Mouse (Mus musculus) erythroblast, adult 5-6 weeks (primary cell): ENCODE data around the gene Aqp8. TPM values are rescaled to one million over a fixed set of nuclear protein-coding genes. Genes with fewer than 3 reads are reported as not detected.

Experiments
- ATAC-seq: replicated peaks from 2 replicates; pipeline ENCODE4 v1.8.0; 2016; ENCODE audit warnings: moderate number of reproducible peaks, mild to moderate bottlenecking, moderate TSS enrichment, inconsistent platforms; ENCODE audit not compliant: poor library complexity, low FRiP score, severe bottlenecking
- total RNA-seq, 2 experiments: library from RNA; stranded (forward) in 1 of 2; stranded (reverse) in 1 of 2; fragments of 150-400 nt in 1 of 2; fragments of 200-764, 138-1000 nt in 1 of 2; gene quantifications; 2 replicates each; pipeline versions ENCODE4 v1.2.3 to v1.2.4; 2015 to 2017; ENCODE audit warnings: low replicate concordance in 2 of 2

Aqp8 gene
- total RNA-seq (2015; ENCODE audit: low replicate concordance): not detected in 2 replicates
- total RNA-seq (2017; ENCODE audit: low replicate concordance): not detected in 2 replicates

DNA sequence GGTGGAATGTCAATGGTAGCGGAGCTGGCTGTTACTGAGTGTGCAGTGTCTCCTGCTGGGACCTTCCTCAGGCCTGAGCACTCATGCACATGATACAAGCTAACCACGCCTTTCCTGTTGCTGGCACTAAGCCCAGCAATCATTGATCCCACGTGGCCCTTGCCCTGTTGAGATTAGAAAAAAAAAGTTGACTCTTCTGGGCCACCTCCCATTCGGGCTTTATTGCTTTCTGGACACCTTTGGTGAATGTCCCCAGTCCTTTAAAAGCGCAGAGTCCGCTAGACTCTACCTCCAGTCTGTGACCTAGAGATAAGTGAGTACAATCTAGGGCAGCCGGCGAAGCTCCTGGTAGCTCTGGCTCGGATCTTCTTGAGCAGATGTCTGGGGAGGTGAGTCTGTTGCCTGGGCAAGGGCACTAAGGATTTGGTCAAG lies at the start of gene Aqp8:
Aqp8 (plus strand) TSS at position 222 of the 432 bp plus-strand sequence.
- ATAC-seq: peak; percentile 83

DNA sequence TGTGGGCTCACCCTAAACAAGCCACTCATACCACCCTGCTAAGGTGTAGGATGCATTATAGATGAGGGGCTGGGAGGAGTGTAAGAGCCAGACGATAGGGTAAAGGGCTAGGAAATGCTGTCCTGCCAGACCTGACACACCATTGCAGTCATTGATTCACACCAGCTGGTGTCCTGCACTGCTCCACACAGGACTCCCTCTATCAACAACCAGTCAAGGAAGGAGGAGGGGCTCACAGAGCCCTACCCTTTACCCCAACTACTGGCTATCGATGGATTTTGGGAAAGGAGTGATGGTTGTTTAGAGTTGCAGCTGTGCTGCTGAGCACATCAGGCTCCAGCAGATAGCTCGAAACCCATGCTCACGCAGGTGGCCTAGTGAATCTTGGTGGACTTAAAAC lies 45.3 kb upstream of the Aqp8 start:
- no peak for ATAC-seq

DNA sequence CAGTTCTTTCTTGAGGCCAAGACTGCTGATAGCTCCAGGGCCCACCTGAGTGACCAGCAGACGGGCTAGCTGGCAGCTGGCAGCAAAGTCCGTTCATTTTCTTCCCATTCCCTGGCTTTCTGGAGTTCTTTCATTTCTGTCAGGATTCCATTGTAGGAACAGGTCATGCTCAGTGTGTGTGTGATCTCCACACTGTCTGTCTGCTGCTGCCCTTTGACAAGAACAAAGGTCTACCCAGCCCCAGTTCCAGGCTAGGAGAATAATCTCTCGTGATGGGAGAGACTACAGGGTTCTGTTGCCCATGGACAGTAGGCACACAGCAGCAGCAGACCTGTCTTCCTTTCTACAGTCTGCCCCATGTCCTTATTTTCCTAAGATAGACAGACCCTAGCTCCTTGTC lies 44.4 kb upstream of the Aqp8 start:
- ATAC-seq: no peak

DNA sequence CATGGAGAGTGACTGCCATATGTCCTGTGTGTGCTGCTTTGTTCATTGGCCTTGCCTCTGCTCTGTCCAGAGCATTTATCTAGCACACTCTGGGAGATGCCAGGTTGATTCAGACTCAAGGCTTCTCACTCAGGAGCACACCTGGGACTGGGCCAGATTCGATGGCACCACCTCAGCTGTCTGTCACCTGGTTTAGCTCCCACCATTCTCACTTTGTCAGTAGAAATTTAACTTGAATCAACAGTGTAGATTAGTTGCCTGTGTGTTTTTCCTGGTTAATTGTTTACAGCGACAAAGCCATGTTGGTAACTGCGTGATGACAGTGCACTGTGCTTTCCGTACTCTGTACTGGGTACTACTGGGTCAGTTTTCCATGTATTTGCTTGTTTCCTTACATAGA lies 42.1 kb upstream of the Aqp8 start:
- ATAC-seq: no peak

DNA sequence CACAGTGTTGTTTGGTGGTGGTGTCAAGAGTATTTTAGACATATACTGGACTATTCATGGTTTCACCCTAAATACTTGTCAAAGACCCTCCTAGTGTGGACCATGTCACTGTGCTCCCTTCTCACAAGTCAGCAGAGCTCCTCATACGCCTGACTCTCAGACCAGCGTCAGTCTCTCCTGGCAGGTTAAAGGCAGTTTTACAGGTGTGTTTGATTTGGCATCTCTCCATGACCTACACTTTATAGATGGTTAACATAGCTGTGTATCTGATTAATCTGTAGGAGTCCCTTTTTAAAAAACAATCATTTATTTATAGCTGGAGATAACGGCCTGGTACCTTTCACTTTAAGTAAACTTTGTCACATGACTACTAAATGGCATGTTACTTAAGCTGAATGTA lies 40.1 kb upstream of the Aqp8 start:
- no peak for ATAC-seq

DNA sequence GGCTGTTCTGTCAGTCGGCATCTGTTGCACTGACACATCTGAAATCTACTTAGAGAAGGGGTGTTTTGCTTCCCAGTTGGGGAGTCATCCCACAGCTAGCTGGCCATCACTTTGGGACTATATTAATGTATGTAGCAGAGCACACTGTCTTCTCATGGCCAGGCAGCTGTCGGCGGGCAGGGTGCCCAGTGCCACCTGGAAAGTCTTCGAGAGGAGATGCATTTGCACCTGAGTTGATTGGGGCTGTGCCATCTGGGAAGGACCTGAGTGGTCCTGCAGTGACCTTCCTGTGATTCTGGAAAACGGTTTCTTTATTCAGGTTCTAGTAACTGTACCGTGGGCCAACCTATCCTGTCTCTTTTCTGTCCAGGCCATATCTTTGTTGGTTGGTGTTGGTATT lies 37.8 kb upstream of the Aqp8 start:
- ATAC-seq: no peak

DNA sequence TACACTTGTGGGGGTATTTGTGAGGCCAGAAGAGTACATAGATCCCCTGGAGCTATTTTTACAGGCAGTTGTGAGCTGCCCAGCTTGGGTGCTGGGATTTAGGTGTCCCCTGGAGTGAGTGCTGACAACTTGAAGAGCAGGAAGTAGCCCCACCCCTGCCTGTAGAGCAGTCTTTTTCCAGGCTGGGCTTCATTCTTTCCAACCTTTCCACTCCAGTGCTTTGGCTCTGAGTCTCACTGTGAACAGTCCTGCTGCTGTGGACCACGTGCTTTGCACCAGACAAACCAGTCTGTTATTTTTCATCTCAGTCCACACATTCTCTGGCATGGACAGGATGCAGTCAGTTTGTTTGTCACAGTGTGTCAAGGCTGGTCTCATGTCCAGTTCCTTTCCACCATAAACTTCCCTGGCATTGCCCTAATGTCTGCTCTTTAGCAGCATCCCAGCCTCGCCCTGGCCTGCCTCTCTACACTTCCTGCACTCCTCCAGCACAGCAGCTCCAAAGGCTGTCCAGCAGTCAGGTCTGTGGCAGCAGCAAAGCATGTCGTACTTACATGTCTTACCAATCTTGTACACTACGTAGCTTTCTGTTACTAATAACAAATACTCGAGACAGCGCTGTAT lies 36.8 kb upstream of the Aqp8 start:
- ATAC-seq: no peak

DNA sequence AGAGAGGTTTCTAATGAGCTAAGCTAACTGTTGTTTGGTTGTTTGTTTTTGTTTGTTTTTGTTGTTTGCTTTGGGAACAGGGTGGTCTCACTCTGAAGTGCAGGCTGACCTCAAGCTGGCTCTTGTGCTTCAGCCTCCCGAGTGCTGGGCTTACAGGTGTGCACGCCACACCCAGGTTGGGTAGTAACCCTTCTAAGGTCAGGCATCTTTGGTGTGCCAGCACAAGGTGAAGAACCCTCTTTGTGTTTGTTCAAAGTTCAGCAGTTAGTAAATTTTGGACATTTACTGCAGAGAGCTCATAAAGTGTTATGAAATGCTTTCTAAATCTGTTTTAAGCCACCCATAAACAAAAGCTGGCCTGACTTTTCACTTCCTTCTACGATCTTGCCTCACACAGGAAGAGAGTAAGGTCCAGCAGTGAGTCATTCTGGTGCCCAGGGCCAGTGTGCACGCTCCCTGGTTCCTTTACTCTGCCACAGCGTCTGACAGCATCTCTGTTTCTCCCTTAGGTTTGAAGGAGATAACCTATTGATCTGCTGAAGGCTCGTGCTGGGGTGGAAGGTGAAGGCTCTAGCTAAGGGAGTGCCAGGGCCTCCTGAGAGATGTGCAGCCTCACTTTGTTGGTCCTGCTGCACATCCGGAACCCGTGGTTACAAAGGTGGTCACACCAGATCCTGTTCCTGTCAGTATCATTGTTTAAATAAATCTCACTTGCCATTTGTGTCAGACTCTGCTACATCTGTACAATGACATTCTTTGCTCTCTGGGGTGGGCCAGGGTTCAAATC lies 32.3 kb upstream of the Aqp8 start:
- ATAC-seq: no peak

DNA sequence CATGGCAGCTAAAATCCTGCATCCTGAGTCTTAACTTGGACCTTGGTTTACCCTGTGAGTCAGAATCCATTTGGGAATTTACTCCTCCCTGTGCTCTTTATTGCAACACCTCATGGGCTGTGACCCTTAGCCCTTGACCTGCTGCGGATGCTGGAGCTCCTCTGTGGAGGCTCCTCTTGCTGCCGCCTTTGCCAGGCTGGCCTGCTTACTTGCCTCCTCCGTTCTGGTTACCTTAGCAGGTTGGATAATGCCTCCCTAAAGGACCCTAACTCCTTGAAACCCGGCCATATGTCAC lies 31.7 kb upstream of the Aqp8 start:
- no peak for ATAC-seq

DNA sequence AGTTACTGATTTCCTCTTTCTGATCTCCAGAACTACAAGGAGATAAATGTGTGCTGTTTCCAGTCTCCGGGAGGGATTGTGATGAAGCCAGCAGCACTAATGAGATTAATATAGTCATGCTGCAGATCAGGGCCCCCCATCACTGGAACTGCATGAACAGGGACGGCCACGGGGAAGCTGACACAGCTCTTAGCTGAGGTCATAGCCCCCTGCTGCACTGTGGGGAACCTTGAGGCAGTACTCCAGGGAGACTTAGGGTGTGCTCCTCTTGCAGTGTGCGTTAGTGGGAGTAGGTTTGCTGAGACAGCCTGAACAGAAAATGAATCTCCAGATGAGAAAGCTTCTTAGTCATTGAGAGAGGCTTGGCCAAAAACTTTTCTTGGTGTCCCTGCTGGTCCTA lies 30.9 kb upstream of the Aqp8 start:
- no peak for ATAC-seq

DNA sequence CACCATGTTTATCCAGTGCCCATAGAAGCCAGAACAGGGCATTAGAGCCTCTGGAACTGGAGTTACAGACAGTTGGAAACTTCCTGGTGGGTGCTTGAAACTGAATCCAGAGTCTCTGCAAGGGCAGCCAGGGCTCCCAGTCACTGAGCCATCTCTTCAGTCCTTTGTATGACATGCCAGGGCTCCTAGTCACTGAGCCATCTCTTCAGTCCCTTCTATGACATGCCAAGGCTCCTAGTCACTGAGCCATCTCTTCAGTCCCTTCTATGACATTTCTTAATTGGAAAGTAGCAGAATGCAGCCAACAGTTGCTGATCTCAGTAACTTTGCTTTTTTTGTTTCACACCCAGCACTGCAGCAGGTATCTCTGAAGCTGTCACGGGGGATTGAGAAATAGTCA lies 20.0 kb upstream of the Aqp8 start:
- no peak for ATAC-seq

DNA sequence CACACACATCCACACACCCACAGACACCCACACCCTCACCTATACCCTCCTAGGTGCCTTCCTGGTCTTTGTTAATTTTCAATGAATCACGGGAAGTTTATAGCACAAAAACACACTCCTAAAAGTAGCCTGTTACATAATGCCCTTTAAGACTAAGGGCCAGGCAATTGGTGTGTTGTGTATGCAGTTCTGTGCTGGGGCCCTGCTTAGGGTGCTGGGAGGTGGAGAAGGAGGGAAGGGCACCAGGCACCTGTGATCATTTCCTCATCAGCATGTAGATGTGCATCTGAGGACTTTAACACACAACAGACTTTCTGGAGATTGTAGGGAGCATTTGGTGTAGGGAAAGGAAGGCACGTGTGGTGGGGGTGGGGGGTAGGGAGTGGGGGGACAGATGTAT lies 13.3 kb upstream of the Aqp8 start:
- no peak for ATAC-seq

DNA sequence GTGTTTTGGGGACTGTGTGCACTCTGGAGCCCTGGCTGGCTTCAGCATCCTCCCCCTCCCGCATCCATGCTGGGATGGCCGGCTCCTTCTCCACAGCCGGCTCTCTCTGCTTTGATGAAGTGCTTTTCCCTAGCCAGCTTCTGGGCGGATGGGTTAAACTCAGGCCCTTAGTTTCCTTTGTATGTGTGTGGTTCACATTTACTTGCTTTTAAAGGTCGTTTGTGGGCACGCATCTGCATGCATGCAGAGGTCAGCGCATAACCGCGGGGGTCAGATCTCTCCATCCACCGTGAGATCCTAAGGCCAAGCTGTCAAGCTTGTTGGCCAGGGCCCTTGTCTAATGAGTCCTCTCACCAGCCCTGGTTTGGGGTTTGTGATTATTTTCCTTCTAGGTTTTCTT lies 12.4 kb upstream of the Aqp8 start:
- ATAC-seq: no peak

DNA sequence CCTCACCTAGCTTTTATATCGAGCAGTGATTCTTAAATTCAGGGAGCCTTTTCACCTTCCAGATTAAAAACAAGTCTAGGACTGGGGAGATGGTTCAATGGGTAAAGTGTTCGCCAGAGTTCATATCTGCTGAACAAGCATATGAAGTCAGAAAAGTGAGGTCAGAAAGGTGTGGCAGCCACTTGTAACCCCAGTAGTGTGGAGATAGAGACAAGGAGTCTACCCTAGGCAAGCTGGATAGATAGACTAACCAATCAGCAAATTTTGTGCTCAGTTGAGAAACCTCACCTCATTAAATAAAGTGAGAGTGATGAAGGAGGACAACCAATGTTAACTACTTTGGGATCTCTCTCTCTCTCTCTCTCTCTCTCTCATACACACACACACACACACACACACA lies 11.6 kb upstream of the Aqp8 start:
- no peak for ATAC-seq

DNA sequence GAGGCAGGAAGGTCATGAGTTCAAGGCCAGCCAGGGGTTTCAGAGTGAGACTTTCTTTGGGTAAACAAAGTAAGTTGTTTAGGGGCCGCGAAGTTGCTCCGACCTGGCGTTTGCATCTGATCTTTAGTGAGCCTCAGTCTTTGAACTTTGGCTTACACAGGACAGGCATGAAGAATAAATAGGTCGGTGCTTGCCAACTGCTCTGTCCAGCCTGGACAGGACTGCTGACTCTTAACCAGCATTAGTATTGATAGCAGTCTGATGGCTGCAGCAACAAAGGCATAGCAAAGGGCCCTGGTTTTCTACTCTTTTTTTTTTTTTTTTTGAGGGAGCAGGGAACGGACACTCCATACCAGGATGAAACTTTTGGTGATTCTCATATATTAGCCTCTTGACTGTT lies 9.5 kb upstream of the Aqp8 start:
- no peak for ATAC-seq

DNA sequence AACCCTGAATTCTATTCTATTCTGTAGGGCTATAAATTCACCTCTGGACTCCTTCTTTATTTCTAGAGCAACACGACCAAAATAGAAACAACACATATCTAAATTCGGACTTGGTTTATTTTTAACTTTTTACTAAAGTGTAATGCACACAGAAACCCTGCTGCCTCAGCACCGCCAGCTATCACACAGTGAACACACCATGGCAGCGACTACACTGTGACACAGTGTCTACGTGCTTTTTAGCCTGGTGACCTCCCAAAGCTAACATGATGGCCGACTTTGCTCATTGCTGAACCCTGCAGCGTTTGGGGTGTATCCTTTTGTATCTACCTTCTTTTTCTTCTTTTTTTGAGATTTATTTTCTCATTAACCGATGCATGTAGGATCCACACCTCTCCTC lies 9.0 kb upstream of the Aqp8 start:
- no peak for ATAC-seq

DNA sequence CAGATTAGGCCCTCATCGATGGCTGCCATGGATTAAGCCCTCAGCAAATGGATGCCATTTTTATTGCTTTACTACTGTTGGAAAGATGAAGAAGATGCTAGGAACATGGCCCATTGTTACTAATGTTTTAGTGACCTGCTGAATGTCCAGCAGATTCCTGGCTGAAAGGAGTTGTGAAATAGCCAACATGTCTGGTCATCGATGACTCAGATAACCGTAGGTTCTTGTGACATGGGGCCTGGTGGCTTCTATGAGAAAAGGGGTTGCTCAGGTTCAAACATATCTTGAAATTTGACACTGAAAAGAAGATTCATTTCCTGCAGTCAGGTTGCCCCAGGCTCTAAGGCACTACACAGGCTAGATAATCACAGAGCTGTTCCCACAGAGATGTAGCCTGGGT lies 7.0 kb upstream of the Aqp8 start:
- no peak for ATAC-seq

DNA sequence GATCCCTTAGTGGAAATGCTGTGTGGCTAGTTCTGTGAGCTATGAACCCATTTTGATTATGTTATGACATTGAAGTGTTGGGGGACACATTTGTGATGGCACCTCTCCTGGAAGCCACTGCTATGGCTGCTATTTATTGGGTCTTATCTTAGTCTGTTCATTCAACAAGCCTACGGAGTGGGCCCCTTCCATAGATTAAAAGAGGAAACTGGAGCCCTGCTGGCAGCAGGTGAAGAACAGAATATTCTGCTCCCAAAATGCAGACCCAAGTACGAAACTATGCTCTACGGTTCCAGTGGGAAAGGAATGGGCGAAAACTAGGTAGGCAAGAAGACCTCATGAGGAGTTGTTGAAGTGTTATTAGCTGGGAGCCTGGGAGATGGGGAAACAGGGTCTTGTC lies 3.8 kb upstream of the Aqp8 start:
- ATAC-seq: no peak

DNA sequence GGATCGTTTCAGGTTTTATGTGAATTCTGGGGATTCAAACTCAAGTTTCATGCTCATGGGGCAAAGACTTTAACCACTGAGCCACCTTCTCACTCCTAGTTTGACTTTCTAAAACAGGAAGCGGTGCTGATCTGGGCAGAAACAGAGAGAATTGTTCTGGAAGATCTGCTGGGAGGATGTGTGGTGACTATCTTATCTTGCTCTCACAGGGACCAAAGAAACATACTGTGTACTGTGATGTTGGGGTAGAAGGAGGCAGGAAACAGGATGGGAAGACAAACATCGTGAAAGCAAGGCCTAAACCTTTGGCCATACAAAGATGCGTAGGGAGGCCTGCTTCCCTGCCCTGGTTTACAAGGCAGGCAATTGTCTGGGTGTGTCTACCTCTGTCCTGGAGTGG lies 2.8 kb upstream of the Aqp8 start:
- no peak for ATAC-seq

DNA sequence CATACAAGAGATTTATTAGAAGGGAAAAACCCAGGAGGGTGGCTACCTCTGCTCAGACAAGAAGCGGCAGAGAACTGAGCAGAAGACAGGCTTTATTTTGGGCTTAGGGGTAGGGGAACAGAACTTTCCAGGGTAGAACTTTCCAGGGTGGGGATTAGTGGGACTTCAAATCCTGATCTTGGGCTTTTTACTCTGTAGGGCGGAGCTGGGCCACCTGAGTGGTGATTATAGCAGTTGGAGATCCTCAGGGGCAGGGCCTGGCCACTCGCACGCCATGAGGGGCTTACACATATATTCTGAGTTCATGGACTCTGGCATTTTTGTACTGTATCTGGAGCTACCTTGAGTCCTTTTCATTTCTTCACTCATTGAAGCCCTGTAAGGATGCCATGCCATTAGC lies 775 bp upstream of the Aqp8 start:
- ATAC-seq: no peak

DNA sequence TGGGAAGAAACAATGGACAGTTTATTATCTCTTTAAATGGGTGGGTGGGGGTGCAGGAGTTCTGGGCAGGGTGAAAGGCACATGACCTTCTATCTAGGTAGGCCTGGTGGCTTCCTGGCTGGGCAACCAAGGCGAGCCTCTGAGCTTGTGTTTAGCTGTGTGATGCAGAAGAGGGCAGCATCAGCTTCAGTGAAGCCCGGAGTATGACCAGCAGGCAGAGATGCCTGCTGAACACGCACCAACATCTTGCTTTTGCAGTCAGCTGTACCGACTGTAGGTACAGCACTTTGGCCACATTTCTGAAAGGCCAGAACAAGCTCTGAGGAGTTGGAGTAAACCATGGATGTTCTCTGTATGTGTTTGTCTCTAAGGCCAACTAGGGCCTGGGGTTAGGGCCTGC lies 1.5 kb downstream of the Aqp8 start:
- ATAC-seq: no peak
